Mouse (Mus musculus) heart, embryonic 11.5 days (tissue): ENCODE data around the gene Ephb6. TPM values are rescaled to one million over a fixed set of nuclear protein-coding genes. Genes with fewer than 3 reads are reported as not detected.

Experiments used
- ATAC-seq: fragments of 200-750 bp; cut with Nextera tagmentation; replicated peaks from 2 replicates; pipeline ENCODE4 v1.8.0; 2017; ENCODE audit warnings: moderate library complexity; ENCODE audit not compliant: insufficient number of reproducible peaks, low FRiP score, low TSS enrichment
- H3K27ac ChIP-seq: fragments of 300-500 bp; sonication (generic); 2 replicates; pipeline ENCODE4 v1.5.1; 2014; ENCODE audit warnings: mild to moderate bottlenecking, low read depth, low read length
- H3K27me3 ChIP-seq: fragments of 300-500 bp; sonication (generic); 2 replicates; pipeline ENCODE4 v1.6.1; 2014; ENCODE audit warnings: mild to moderate bottlenecking, low read length, mixed read lengths; ENCODE audit not compliant: control insufficient read depth, insufficient read depth
- H3K36me3 ChIP-seq: fragments of 300-500 bp; sonication (generic); 2 replicates; pipeline ENCODE4 v1.6.1; 2014; ENCODE audit warnings: mild to moderate bottlenecking, low read length, moderate library complexity, mixed read lengths; ENCODE audit not compliant: control insufficient read depth, insufficient read depth
- H3K4me1 ChIP-seq: fragments of 300-500 bp; sonication (generic); 2 replicates; pipeline ENCODE4 v1.6.1; 2014; ENCODE audit warnings: low read length; ENCODE audit not compliant: control insufficient read depth, insufficient read depth
- H3K4me2 ChIP-seq: fragments of 300-500 bp; sonication (generic); 2 replicates; pipeline ENCODE4 v1.6.1; 2014; ENCODE audit warnings: mild to moderate bottlenecking, moderate library complexity
- H3K4me3 ChIP-seq: fragments of 300-500 bp; sonication (generic); 2 replicates; pipeline ENCODE4 v1.5.1; 2014; ENCODE audit warnings: low read depth, low read length
- H3K9ac ChIP-seq: fragments of 300-500 bp; sonication (generic); 2 replicates; pipeline ENCODE4 v1.6.1; 2014; ENCODE audit warnings: mild to moderate bottlenecking, low read depth, low read length, moderate library complexity
- H3K9me3 ChIP-seq: fragments of 300-500 bp; sonication (generic); replicated peaks from 2 replicates; pipeline ENCODE4 v1.6.1; 2016; ENCODE audit warnings: low read length; ENCODE audit not compliant: control insufficient read depth
- WGBS: fragments of 180-500 bp; shearing (Covaris S2); extraction: QIAGEN DNeasy Blood & Tissue Kit; methylation state at CpG from one replicate; pipeline ENCODE4 v1.1.7; 2014; ENCODE audit not compliant: insufficient replicate concordance; 5-methylcytosine and 5-hydroxymethylcytosine counted together
- polyA plus RNA-seq: library from polyadenylated mRNA; unstranded; fragments of >200 nt; fragmentation: Nextera tagmentation; extraction: Ambion mirVana; gene quantifications from 2 replicates; pipeline ENCODE4 v1.2.1, GENCODE M21; 2014

The Ephb6 gene
- polyA plus RNA-seq, 1 experiment from 2014 or later, result 3.7 TPM

DNA sequence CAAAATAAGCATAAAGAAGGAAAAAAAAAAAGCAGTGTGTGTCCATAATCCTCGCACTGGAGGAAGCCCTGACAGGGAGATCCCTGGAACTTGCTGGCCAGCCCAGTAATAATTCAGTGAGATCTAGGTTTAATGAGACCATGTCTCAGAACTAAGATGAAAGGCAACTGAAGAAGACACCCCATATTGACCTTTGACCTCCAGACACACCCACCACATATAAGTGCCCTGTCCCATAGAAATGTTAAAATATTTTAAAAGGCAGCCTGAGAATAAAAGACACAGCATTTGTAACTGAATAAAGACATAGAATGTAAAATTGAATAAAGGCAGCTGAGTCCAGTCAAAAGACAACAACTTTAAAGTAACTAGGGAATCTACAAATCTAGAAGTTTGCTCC is 40.0 kb upstream of the Ephb6 start:
- Histone ChIP-seq H3K27me3 (no peaks in the 10 kb centered on the region), H3K9me3 (no peaks in the 10 kb centered on the region), H3K4me3 (no peak overlapping the region), H3K9ac (no peak overlapping the region), H3K27ac (no peak overlapping the region), H3K4me1 (no peaks in the 10 kb centered on the region), H3K36me3 (no peaks in the 10 kb centered on the region), H3K4me2 (no peak overlapping the region)
- no peak for ATAC-seq
- 84% methylated on average over 1 of the region's 1 CpGs for WGBS

DNA sequence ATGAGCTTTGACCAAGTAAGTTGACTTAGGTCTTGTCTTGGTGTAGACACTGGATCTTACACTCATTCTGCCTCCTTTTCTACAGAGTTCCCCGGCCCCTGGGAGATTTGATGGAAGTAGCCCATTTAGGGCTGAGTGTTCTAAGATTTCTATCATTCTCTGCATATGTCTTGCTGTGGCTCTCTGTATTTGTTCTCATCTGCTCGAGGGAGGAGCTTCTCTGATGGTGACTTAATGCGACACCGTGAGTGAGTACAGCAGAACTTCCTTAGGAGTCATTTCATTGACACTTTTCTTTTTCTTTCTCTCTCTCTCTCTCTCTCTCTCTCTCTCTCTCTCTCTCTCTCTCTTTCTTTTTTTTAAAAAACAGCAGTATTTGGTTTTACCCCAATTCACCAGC is 38.3 kb upstream of the Ephb6 start:
- no peak overlapping the region for H3K4me2 ChIP-seq
- WGBS, result 78% methylated on average over 4 of the region's 4 CpGs
- H3K27me3 ChIP-seq, result no peaks in the 10 kb centered on the region
- no peaks in the 10 kb centered on the region for H3K4me1 ChIP-seq
- no peaks in the 10 kb centered on the region for H3K36me3 ChIP-seq
- no peak overlapping the region for H3K9ac ChIP-seq
- ATAC-seq, result no peak
- no peak overlapping the region for H3K4me3 ChIP-seq
- H3K27ac ChIP-seq, result no peak overlapping the region
- no peaks in the 10 kb centered on the region for H3K9me3 ChIP-seq

DNA sequence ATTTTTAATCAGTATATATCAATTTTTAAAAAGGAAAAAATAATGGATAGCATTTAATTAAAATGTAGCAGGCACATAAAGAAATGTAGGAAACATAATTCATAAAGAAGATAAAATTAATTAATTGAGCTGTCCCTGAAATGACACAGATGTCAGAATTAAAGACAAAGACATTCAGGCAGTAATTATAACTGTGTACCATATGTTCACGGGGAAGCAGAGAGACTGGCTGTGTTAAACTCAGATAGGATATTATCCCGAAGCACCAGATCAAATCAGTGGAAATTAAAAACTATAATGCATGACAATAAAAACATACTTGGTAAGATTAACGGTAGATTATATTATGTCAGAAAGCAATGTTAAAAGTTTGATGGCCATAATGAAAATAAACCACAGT is 36.2 kb upstream of the Ephb6 start:
- Histone ChIP-seq H3K9ac (no peak overlapping the region), H3K9me3 (no peaks in the 10 kb centered on the region), H3K36me3 (no peaks in the 10 kb centered on the region), H3K27ac (no peak overlapping the region), H3K4me3 (no peak overlapping the region), H3K27me3 (no peaks in the 10 kb centered on the region), H3K4me2 (no peak overlapping the region), H3K4me1 (no peaks in the 10 kb centered on the region)
- no peak for ATAC-seq
- 74% methylated on average over 3 of the region's 3 CpGs for WGBS

DNA sequence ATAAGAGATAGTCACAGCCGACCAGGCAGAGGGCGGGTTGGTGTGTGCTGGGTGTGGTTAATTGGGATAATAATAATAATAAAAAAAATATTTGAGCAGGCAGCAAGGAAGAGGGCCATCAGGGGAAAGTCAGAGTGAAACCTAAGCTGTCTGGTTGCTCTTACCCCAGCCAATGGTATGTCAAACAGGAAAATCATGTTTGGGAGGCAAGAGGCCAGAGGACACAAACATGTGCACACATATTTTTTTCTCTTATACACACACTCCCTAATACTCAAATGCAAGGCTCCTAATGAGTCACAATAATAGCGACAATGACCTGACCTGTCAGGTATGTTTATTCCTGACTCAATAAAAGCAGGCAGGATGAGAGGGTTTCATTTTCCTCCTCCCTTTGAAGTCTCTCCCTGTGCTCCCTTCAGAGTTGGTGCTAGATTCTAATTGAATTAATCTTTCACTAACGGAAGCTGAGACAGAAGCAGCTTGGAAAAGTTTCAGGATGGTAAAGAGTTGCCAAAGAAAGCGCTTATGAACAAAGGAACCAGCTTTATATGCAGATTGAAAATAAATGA is 28.7 kb upstream of the Ephb6 start:
- H3K27ac ChIP-seq, result no peak overlapping the region
- no peak overlapping the region for H3K9ac ChIP-seq
- no peaks in the 10 kb centered on the region for H3K27me3 ChIP-seq
- WGBS, result 48% methylated on average over 5 of the region's 5 CpGs
- no peak overlapping the region for H3K4me3 ChIP-seq
- H3K4me1 ChIP-seq, result no peaks in the 10 kb centered on the region
- H3K36me3 ChIP-seq, result no peaks in the 10 kb centered on the region
- H3K4me2 ChIP-seq, result no peak overlapping the region
- no peaks in the 10 kb centered on the region for H3K9me3 ChIP-seq
- no peak for ATAC-seq

GRCm38 (mm10) chr6:41577297-41577696 is 28.0 kb upstream of the Ephb6 start:
- no peaks in the 10 kb centered on the region for H3K9me3 ChIP-seq
- 63% methylated on average over 5 of the region's 5 CpGs for WGBS
- no peaks in the 10 kb centered on the region for H3K4me1 ChIP-seq
- no peaks in the 10 kb centered on the region for H3K27me3 ChIP-seq
- no peak overlapping the region for H3K4me2 ChIP-seq
- no peak overlapping the region for H3K27ac ChIP-seq
- no peak for ATAC-seq
- no peaks in the 10 kb centered on the region for H3K36me3 ChIP-seq
- no peak overlapping the region for H3K4me3 ChIP-seq
- H3K9ac ChIP-seq, result no peak overlapping the region

DNA sequence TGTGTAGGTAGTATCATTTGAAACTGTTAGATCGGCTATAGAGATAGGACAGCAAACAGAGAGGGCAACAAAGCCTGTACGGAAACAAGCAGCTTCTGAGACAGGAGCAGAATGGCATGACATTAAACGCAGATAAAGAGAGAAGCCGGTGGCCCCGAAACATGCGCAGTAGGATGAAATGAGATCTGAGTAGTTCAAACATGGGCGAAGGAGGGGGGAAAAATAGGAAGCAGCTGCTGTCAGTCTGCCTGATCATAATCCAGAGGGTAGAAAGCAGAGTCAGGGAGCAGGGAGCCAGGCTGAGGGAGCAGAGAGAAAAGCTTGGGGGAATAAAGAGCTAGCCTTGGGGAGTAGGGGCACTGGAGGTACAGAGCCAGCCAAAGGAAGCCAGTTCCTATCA is 24.0 kb upstream of the Ephb6 start:
- no peak for ATAC-seq

GRCm38 (mm10) chr6:41582189-41582588 is 23.1 kb upstream of the Ephb6 start:
- H3K4me2 ChIP-seq, result no peak overlapping the region
- ATAC-seq, result no peak
- no peak overlapping the region for H3K4me3 ChIP-seq
- WGBS, result 76% methylated on average over 1 of the region's 1 CpGs
- H3K9me3 ChIP-seq, result no peaks in the 10 kb centered on the region
- no peak overlapping the region for H3K9ac ChIP-seq
- no peaks in the 10 kb centered on the region for H3K27me3 ChIP-seq
- H3K4me1 ChIP-seq, result no peaks in the 10 kb centered on the region
- no peak overlapping the region for H3K27ac ChIP-seq
- H3K36me3 ChIP-seq, result no peaks in the 10 kb centered on the region

More for the DNA sequence above, 24.0 kb upstream of the Ephb6 start:
- Histone ChIP-seq H3K9ac (no peak overlapping the region), H3K9me3 (no peaks in the 10 kb centered on the region), H3K4me1 (no peaks in the 10 kb centered on the region), H3K4me3 (no peak overlapping the region), H3K27ac (no peak overlapping the region), H3K36me3 (no peaks in the 10 kb centered on the region), H3K27me3 (no peaks in the 10 kb centered on the region), H3K4me2 (no peak overlapping the region)
- 68% methylated on average over 7 of the region's 7 CpGs for WGBS

DNA sequence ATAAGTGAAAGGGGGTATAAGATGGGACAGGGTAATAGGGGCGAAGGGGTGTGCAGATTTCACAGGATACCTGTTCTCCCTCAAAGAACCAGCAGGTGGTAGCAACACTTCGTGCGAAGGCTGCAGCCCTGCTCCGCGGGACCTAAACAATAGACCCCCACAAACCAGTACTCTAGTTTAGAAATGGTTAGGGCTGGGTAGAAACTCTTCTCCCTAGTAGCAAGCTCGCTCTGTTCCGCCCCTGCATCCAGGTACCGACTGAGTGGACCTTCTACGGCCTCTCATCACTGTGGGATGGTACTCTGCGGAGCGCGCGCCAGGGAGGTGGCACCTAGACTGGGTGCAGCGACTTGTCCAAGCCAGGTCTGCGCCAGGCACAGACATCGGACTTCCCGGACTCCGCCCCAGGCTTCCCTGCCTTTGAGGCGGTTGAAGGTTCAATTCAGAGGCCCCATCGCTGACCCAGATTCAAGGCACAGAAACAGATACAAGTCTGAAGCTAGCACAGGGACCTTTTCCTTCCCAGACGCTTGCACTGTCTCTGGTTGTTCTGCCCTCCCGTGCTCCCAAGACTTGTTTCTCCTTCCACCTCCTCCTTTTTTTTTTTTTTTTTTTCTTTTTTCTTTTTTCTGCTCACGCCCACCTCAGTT is 756 bp upstream of the Ephb6 start:
- Histone ChIP-seq H3K27ac (no peak overlapping the region), H3K4me3 (peak overlapping the region; percentile 68)
- peak; percentile 64; the same call in 1 of the 2 replicates for ATAC-seq

GRCm38 (mm10) chr6:41605794-41606104 is 467 bp downstream of the Ephb6 start:
- under 1% methylated on average over 7 of the region's 7 CpGs for WGBS
- H3K27ac ChIP-seq, result no peak overlapping the region

More for the DNA sequence above, 756 bp upstream of the Ephb6 start:
- H3K9me3 ChIP-seq, result no peaks in the 10 kb centered on the region
- peaks cover 12% of the 10 kb centered on the region for H3K27me3 ChIP-seq
- H3K4me2 ChIP-seq, result peak overlapping the region; percentile 89
- no peaks in the 10 kb centered on the region for H3K4me1 ChIP-seq
- H3K36me3 ChIP-seq, result no peaks in the 10 kb centered on the region
- H3K9ac ChIP-seq, result peak overlapping the region; percentile 69
- WGBS, result under 1% methylated on average over 23 of the region's 23 CpGs

More at GRCm38 (mm10) chr6:41605794-41606104, 467 bp downstream of the Ephb6 start:
- H3K9ac ChIP-seq, result peak overlapping the region; percentile 69
- H3K4me2 ChIP-seq, result peak overlapping the region; percentile 89
- H3K4me3 ChIP-seq, result peak overlapping the region; percentile 68
- H3K4me1 ChIP-seq, result no peaks in the 10 kb centered on the region
- peaks cover 12% of the 10 kb centered on the region for H3K27me3 ChIP-seq
- H3K36me3 ChIP-seq, result no peaks in the 10 kb centered on the region
- no peak; the same call in 1 of the 2 replicates for ATAC-seq
- H3K9me3 ChIP-seq, result no peaks in the 10 kb centered on the region
